Mouse (Mus musculus): ENCODE measurements around the gene Akna.

GRCm38 (mm10) chr4:63384262-63384661 is 18.9 kb downstream of the Akna start:
- TF ChIP-seq UBTF (IDR thresholded peaks at IDR 0.05; ENCODE audit: low read depth, low read length): no peak
- no peak for TF ChIP-seq HCFC1 (IDR thresholded peaks at IDR 0.05; ENCODE audit: low read depth, low read length)

Data from CH12.LX (cell line).